Mouse (Mus musculus): ENCODE results near the gene Zrsr1.

DNA sequence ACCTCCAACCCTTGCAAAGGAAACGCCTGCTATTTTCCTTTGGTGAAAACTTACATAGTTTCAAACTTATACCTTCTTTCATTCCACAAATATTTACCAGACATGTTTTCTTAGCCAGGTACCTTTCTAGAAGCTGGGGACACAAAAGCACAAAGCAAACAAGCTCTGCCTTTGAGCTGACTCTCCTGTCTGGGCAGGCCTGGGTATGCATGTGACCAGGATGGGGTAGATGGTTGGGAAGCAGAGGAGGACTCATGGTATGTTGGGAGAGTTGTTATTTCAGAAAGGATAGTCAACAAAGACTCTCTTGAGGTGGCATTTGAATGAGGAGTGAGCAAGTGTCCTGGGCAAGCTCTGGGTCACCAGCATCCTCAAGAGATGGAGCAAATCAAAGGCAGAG is 41.3 kb downstream of the Zrsr1 start:
- no peak for TF ChIP-seq POLR2A (IDR thresholded peaks at IDR 0.05; ENCODE audit: borderline replicate concordance, low read depth, low read length)
- no peak for TF ChIP-seq CTCF (IDR thresholded peaks at IDR 0.05; ENCODE audit: low read depth, low read length)
